Mouse (Mus musculus): ENCODE data around the gene Otud7a.

GRCm38 (mm10) chr7:63676631-63677030 lies 232.1 kb downstream of the Otud7a start:
- TF ChIP-seq CTCF (IDR thresholded peaks at IDR 0.05; ENCODE audit: extremely low read depth, insufficient read depth, insufficient read length, insufficient replicate concordance): no peak
- TF ChIP-seq POLR2A (IDR thresholded peaks at IDR 0.05; ENCODE audit: low read depth, low read length): no peak
